Mouse (Mus musculus) cortical plate, adult 2 months (tissue): ENCODE data around the gene Ulk1.

Experiments used
- CTCF ChIP-seq: fragments of 200-500 bp; IDR thresholded peaks from 2 replicates; pipeline ENCODE4 v1.5.1; 2011; ENCODE audit warnings: mild to moderate bottlenecking, control low read depth, low read length; ENCODE audit not compliant: insufficient read depth; ENCODE audit errors: extremely low read depth
- POLR2A ChIP-seq: fragments of 200-500 bp; IDR thresholded peaks from 2 replicates; pipeline ENCODE4 v1.6.1; 2011; ENCODE audit warnings: mild to moderate bottlenecking, low read length, control low read depth; ENCODE audit not compliant: insufficient read depth; ENCODE audit errors: extremely low read depth

- TF ChIP-seq CTCF = no peak
- TF ChIP-seq POLR2A = no peak
Observed at GRCm38 (mm10) chr5:110806676-110807075, 3.2 kb downstream of the Ulk1 start.
